Mouse (Mus musculus) cerebellum, adult 11 months (tissue): Measurements from ENCODE around the gene Ppp1r15a.
"Not testable (repeated sequence)": the region's sequence is repeated elsewhere in the genome, so short reads cannot be mapped to it uniquely, and the experiment has no call there.

Source experiments
- DNase-seq: peaks from one replicate; pipeline ENCODE4 v3.0.0; 2022

Gene Ppp1r15a

GRCm38 (mm10) chr7:45550821-45551511 is 24.9 kb upstream of the Ppp1r15a start:
- no peak for DNase-seq

DNA sequence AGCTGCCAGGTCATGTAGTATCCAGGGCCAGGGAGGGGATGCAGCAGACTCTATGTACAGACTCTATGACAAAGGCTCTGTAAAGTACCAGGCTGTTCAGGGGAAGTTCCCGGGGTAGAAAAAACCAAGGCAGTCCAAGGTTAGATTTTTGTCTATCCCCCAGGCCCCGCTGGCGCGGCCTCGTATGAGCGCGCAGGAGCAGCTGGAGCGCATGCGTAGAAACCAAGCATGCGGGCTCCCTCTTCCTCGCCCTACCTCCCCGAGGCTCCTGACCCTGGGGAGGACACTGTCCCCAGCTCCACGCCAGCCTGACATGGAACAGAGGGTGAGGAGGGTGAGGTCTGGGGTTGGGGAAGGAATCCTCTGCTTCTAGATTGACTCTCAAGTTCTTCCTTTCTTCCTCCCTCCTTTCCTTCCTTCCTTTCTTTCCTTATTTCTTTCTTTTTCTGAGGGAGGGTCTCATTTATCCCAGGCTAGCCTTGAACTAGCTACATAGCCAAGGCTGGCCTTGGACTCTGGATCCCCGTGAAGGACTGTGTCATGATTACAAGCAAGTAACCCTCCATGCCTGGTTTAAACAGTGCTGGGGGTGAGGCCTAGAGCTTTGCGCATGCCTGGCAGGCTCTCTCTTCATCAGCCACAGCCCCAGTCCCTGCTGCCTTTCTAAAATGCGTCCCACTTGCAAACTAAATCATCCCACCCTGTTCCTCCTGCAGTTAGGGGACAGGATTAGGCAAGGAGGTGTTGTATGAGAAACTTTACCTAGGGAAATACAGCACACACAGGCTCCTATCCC is 23.8 kb upstream of the Ppp1r15a start:
- DNase-seq, result no peak

DNA sequence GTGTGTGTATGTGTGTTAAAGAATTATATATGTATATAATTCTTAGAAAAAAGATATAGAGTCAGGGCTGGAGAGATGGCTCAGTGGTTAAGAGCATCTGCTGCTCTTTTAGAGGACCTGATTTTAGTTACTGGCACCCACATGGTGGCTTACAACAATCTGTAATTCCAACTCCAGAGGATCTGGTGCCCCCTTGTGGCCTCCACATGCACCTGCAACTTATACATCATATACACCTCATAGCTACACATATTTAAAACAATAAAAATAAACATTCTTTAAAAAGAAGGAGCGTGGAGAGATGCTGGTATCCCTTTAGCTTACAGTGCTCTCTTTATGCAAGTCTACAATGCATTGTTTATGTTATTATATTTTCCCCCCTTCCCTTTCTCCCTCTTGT is 18.5 kb upstream of the Ppp1r15a start:
- DNase-seq, result no peak

GRCm38 (mm10) chr7:45540213-45540612 is 14.1 kb upstream of the Ppp1r15a start:
- DNase-seq, result no peak

DNA sequence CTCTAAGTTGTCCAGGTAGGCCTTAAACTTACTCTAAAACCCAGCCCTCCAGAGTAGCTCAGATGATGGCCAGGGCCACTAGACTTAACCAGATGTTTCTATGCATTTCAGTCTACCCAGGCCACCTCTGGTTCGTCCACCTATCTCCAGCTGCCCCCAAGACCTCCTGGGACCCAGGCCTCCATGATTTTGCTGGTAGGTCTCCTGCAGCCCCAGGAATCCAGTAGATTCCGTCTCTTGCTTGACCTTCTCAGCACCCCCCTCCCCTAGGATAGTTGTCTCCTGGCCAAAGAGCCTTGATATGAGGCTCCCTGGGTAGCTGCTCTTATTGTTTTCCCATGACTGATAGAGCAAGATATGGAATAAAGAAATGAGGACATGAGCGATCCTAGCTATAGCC is 13.0 kb upstream of the Ppp1r15a start:
- DNase-seq, result no peak

DNA sequence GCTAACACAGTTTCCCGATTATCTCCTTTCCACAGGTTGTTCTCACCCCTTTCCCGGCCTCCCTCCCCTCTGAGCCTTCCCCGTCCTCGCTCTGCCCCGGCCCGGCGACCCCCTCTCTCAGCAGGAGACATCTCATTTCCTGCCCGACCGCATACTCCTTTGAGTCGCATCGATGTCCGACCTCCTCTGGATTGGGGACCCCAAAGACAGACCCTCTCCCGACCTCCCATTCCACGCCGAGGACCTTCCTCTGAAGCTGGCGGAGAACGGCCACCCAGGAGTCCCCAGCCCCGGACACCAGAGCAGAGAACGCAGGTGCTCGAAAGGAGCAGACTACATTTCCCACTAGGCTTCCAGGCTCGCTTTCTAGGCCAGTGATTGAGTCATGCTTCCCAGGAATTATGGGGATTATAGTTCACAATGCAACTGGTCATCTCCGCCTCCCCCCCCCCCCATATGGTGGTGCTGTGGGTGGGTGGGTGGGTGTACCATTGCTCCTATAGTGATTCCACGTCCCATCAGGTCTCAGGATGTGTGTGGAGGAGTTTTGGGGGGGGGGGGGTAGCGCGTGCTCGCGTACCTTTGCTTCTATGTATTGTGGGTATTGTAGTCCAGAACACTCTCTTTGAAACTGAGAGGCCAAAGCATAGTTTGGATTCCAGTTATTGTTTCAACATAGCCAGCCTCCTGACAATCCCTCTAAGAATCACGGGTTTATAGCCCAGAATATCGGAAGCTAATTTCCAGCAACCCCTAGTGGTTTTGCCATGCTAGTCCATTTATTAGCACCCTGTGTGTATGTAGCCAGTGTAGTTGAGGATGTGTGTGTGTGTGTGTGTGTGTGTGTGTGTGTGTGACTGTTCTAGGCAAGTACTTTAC is 12.3 kb upstream of the Ppp1r15a start:
- DNase-seq, result peak; percentile 60

DNA sequence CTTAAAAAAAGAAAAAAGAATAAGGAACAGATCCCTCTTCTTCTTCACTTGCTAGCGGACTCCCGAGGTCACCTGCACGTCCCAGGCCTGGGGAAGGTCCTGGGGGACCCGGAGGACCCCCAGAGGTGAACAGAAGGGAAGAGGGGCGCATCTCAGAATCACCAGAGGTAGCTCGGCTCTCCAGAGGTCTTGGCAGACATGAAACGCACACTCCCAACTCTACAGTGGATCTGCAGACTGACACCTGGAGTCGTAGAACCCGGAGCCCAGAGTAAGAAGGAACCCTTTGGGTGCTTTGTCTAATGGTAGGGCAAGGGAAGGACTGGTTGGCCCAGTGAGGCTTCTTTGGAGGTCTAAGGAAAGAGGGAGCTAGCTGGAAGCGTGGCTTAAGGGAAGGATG is 11.5 kb upstream of the Ppp1r15a start:
- DNase-seq, result no peak

- DNase-seq, result no peak
These were observed 9.6 kb upstream of the Ppp1r15a start for GRCm38 (mm10) chr7:45535676-45536075.

DNA sequence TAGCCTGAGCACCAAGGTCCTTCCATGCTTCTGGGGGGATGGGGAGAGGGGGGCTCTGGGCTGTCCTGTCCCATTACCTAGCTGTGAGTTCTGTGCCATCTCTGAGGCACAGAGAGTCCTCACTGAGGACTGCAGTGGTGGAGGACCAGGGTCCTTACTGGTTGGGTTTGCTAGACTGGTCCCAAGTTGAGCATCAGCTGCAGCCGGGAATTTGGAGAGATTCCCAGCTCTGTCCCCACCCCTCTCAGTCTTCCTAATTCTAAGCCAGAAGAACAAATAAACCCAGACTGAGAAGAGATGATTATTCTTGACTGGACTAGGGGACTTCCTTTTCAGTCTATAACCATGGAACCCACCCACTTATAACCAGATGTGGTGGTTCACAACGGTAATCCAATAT is 4.6 kb upstream of the Ppp1r15a start:
- no peak for DNase-seq

DNA sequence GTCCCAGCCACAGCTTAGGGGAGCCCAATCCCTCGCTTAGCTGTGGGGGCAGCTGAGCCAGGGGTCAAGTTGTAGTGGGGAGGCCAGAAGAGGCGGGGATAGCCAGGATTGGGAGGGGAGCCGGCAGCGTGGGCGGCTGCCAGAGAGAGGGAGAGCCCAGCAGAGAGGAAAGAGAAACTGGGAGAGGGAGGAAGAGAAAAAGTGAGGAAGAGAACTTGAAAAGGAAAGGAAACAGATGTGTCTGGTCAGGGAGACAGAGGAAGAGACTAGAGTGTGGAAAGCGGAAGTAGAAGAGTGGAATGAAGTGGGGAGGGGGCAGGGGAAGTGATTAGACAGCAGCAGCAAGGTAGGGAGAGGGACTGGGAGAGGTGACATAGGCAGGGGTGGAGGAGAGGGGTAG is 3.4 kb upstream of the Ppp1r15a start:
- DNase-seq, result no peak

DNA sequence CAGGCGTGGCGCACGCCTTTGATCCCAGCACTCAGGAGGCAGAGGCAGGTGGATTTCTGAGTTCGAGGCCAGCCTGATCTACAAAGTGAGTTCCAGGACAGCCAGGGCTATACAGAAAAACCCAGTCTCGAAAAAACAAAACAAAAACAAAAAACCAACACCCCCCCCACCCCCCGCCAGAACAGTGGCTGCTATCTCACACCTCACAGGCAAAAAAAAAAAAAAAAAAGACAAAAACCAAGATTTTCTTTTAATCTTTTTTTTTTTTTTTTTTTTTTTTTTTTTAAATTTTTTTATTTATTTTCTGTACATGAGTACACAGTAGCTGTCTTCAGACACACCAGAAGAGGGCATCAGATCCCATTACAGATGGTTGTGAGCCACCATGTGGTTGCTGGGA is 1.1 kb upstream of the Ppp1r15a start:
- DNase-seq, result not testable (repeated sequence)

- no peak for DNase-seq
These were observed 529 bp upstream of the Ppp1r15a start for GRCm38 (mm10) chr7:45526474-45527120.

GRCm38 (mm10) chr7:45524841-45525621 is 1.0 kb downstream of the Ppp1r15a start:
- no peak for DNase-seq

GRCm38 (mm10) chr7:45523678-45524170 is 2.3 kb downstream of the Ppp1r15a start:
- no peak for DNase-seq

DNA sequence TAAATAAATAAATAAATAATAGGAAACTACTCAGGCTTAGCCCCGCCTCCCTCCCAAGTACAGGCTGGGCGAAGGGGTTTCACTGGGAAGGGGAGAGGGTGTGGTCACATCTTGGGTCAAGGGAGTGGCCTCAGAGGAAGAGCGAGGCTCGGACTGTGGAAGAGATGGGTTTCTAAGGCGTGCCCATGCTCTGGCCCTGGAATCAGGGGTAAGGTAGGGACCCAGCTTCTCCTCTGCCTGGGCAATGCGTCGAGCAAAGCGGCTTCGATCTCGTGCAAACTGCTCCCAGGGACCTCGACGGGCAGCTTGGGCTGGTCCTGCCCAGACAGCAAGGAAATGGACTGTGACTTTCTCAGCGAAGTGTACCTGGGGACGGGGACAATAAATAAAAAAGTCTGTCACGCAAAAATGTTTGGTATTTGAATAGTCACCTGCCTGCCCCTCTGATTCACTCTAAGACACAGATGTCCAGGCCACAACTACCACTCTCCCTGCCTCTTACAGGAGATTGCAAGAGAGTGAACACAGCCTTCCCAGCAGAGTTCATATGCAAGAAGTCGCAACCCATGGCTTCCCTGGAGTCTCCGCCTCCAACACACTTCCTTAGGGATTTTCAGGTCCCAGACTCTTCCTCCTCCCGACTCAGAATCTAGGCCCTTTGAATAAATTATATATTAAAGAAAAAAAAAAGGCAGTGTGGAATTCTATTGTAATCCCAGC is 3.0 kb downstream of the Ppp1r15a start:
- DNase-seq, result peak; percentile 36

- no peak for DNase-seq
These were observed 3.8 kb downstream of the Ppp1r15a start for GRCm38 (mm10) chr7:45522194-45522752.

GRCm38 (mm10) chr7:45521728-45522184 is 4.3 kb downstream of the Ppp1r15a start:
- peak; percentile 78 for DNase-seq

GRCm38 (mm10) chr7:45520605-45521004 is 5.5 kb downstream of the Ppp1r15a start:
- no peak for DNase-seq

- no peak for DNase-seq
These were observed 6.5 kb downstream of the Ppp1r15a start for GRCm38 (mm10) chr7:45519345-45520120.

GRCm38 (mm10) chr7:45518618-45519017 is 7.5 kb downstream of the Ppp1r15a start:
- no peak for DNase-seq
